ENCODE assay signal across 22 mouse cellular contexts in genomic region chr16:49985082-49986076, GRCm38 (mm10).
A peak's percentile ranks its signal among the peaks of the same experiment; 100 is the strongest.
DNase-seq lines count a peak whose midpoint lies in the region; ATAC-seq lines count a peak whose summit lies in the region.
"Had no signal": no experiment of that assay in that cellular context is flagged by ENCODE, and none has a peak within 500 bp of the region (broad histone marks: within the 10 kb centered on the region; RNA-seq: fewer than 3 reads in every experiment).

No protein-coding gene starts in this region.

- no peak overlapping the region for H3K4me2 ChIP-seq in hindbrain, embryonic 12.5 days (replicated peaks)
- no peak overlapping the region for H3K4me2 ChIP-seq in neural tube, embryonic 11.5 days (ENCODE audit: low read depth)
- no peak overlapping the region for H3K4me2 ChIP-seq in neural tube, embryonic 12.5 days (replicated peaks)
- H3K4me2 ChIP-seq in intestine, embryonic 16.5 days (ENCODE audit: low read depth, low read length), result no peak overlapping the region
- H3K4me2 ChIP-seq: heart, embryonic 11.5 days; liver, embryonic 12.5 days; lung, embryonic 14.5 days; midbrain, embryonic 13.5 days had no signal

- WGBS in hindbrain, embryonic 12.5 days, result 57% methylated on average over 14 of the region's 14 CpGs
- WGBS in hindbrain, embryonic 10.5 days, result 74% methylated on average over 14 of the region's 14 CpGs
- 39% methylated on average over 14 of the region's 14 CpGs for WGBS in neural tube, embryonic 11.5 days
- 31% methylated on average over 14 of the region's 14 CpGs for WGBS in neural tube, embryonic 12.5 days
- WGBS in intestine, embryonic 16.5 days, result 55% methylated on average over 14 of the region's 14 CpGs

- ATAC-seq in hindbrain, embryonic 12.5 days (ENCODE audit: low FRiP score), result peak; percentile 51
- no peak for ATAC-seq in neural tube, embryonic 11.5 days (ENCODE audit: insufficient read depth, low FRiP score, low TSS enrichment)
- peak; percentile 51; the same call in 1 of the 2 replicates for ATAC-seq in neural tube, embryonic 12.5 days (ENCODE audit: low FRiP score, low read depth)
- ATAC-seq in intestine, embryonic 16.5 days, result no peak
- ATAC-seq: activated CD4-positive, CD25-positive, alpha-beta regulatory T cell, adult 4 months; liver, embryonic 12.5 days; midbrain, embryonic 13.5 days had no signal

- H3K27ac ChIP-seq in hindbrain, embryonic 12.5 days, result 0 out of 2 replicates have a peak overlapping the region, but pooled peaks have one; percentile 12
- no peak overlapping the region for H3K27ac ChIP-seq in hindbrain, embryonic 10.5 days
- no peak overlapping the region for H3K27ac ChIP-seq in neural tube, embryonic 11.5 days (ENCODE audit: low read depth, low read length)
- no peak overlapping the region for H3K27ac ChIP-seq in neural tube, embryonic 12.5 days
- no peak overlapping the region for H3K27ac ChIP-seq in intestine, embryonic 16.5 days (ENCODE audit: low read length)
- H3K27ac ChIP-seq: layer of hippocampus, adult 2 months; left cerebral cortex, adult 2 months; limb, embryonic 10.5 days; liver, embryonic 12.5 days; macrophage; midbrain, embryonic 13.5 days had no signal

- no peak overlapping the region for H3K4me3 ChIP-seq in hindbrain, embryonic 12.5 days
- H3K4me3 ChIP-seq in hindbrain, embryonic 10.5 days, result no peak overlapping the region
- H3K4me3 ChIP-seq in neural tube, embryonic 11.5 days (ENCODE audit: low read depth, low read length), result no peak overlapping the region
- no peak overlapping the region for H3K4me3 ChIP-seq in neural tube, embryonic 12.5 days
- no peak overlapping the region for H3K4me3 ChIP-seq in intestine, embryonic 16.5 days (ENCODE audit: low read length)
- H3K4me3 ChIP-seq: layer of hippocampus, adult 2 months; left cerebral cortex, adult 2 months; limb, embryonic 10.5 days; liver, embryonic 12.5 days; midbrain, embryonic 13.5 days; myocyte had no signal

- H3K27me3 ChIP-seq in hindbrain, embryonic 12.5 days, result no peaks in the 10 kb centered on the region
- H3K27me3 ChIP-seq in hindbrain, embryonic 10.5 days (ENCODE audit: insufficient read depth, poor library complexity, severe bottlenecking), result no peaks in the 10 kb centered on the region
- no peaks in the 10 kb centered on the region for H3K27me3 ChIP-seq in neural tube, embryonic 11.5 days (ENCODE audit: control insufficient read depth, insufficient read depth, low read length)
- no peaks in the 10 kb centered on the region for H3K27me3 ChIP-seq in neural tube, embryonic 12.5 days (replicated peaks)
- no peaks in the 10 kb centered on the region for H3K27me3 ChIP-seq in intestine, embryonic 16.5 days (replicated peaks; ENCODE audit: control insufficient read depth, insufficient read depth, low read length)
- H3K27me3 ChIP-seq: liver, embryonic 12.5 days; midbrain, embryonic 13.5 days had no signal

- no peak overlapping the region for H3K9ac ChIP-seq in hindbrain, embryonic 12.5 days
- H3K9ac ChIP-seq in neural tube, embryonic 11.5 days (ENCODE audit: low read length), result no peak overlapping the region
- no peak overlapping the region for H3K9ac ChIP-seq in neural tube, embryonic 12.5 days
- no peak overlapping the region for H3K9ac ChIP-seq in intestine, embryonic 16.5 days (ENCODE audit: low read depth, low read length)
- H3K9ac ChIP-seq: liver, embryonic 12.5 days; lung, embryonic 14.5 days; midbrain, embryonic 13.5 days had no signal

- no peak for DNase-seq in hindbrain, embryonic 10.5 days (ENCODE audit: low spot score)
- peak; percentile 34 for DNase-seq in neural tube, embryonic 11.5 days (ENCODE audit: low spot score)
- no peak for DNase-seq in neural tube, embryonic 10.5 days (ENCODE audit: extremely low spot score, low spot score)
- no peak for DNase-seq in liver
- DNase-seq: adrenal gland, postnatal 25 days; cerebellum, adult 8-10 months; gastrocnemius, postnatal 36 days; heart, postnatal 14 days; lung, embryonic 14.5 days; thymus, postnatal 14 days had no signal

- 0 out of 2 replicates have a peak, but pooled peaks cover 5% of the 10 kb centered on the region for H3K4me1 ChIP-seq in hindbrain, embryonic 12.5 days
- peaks cover 1% of the 10 kb centered on the region; the same call in 1 of the 2 replicates for H3K4me1 ChIP-seq in hindbrain, embryonic 10.5 days (replicated peaks)
- no peaks in the 10 kb centered on the region for H3K4me1 ChIP-seq in neural tube, embryonic 11.5 days (ENCODE audit: control insufficient read depth, insufficient read depth, low read length)
- no peaks in the 10 kb centered on the region for H3K4me1 ChIP-seq in neural tube, embryonic 12.5 days
- 0 out of 2 replicates have a peak, but pooled peaks cover 4% of the 10 kb centered on the region for H3K4me1 ChIP-seq in intestine, embryonic 16.5 days (ENCODE audit: control insufficient read depth, insufficient read depth, low read length)

- no peaks in the 10 kb centered on the region for H3K36me3 ChIP-seq in hindbrain, embryonic 12.5 days
- H3K36me3 ChIP-seq in hindbrain, embryonic 10.5 days, result no peaks in the 10 kb centered on the region
- H3K36me3 ChIP-seq in neural tube, embryonic 11.5 days (ENCODE audit: control insufficient read depth, insufficient read depth, low read length), result no peaks in the 10 kb centered on the region
- no peaks in the 10 kb centered on the region for H3K36me3 ChIP-seq in neural tube, embryonic 12.5 days
- H3K36me3 ChIP-seq in intestine, embryonic 16.5 days (ENCODE audit: control insufficient read depth, insufficient read depth, low read length), result no peaks in the 10 kb centered on the region
- H3K36me3 ChIP-seq: limb, embryonic 10.5 days; liver, embryonic 12.5 days; midbrain, embryonic 13.5 days had no signal

- no peaks in the 10 kb centered on the region for H3K9me3 ChIP-seq in hindbrain, embryonic 12.5 days (replicated peaks)
- H3K9me3 ChIP-seq in hindbrain, embryonic 10.5 days, result no peaks in the 10 kb centered on the region
- no peaks in the 10 kb centered on the region for H3K9me3 ChIP-seq in neural tube, embryonic 11.5 days (ENCODE audit: control insufficient read depth, low read length)
- H3K9me3 ChIP-seq in neural tube, embryonic 12.5 days, result no peaks in the 10 kb centered on the region
- H3K9me3 ChIP-seq in intestine, embryonic 16.5 days (ENCODE audit: control insufficient read depth, low read length), result no peaks in the 10 kb centered on the region
- H3K9me3 ChIP-seq: limb, embryonic 10.5 days; liver, embryonic 12.5 days; midbrain, embryonic 13.5 days had no signal

Comparison
In these comparisons a context has a peak if more than half of its experiments do, and no peak if none do; other contexts are left out.
1. ATAC-seq: peak in hindbrain, embryonic 12.5 days (single experiment) and neural tube, embryonic 12.5 days (single experiment); none in neural tube, embryonic 11.5 days (single experiment) and intestine, embryonic 16.5 days (single experiment).